Mouse (Mus musculus) heart, adult 9 months (tissue): Measurements from ENCODE around the gene Bcan.

Experiments used
- DNase-seq, 2 experiments: peaks; one replicate each; pipeline ENCODE4 v3.0.0; 2022; ENCODE audit warnings: low spot score in 2 of 2

Bcan gene

DNA sequence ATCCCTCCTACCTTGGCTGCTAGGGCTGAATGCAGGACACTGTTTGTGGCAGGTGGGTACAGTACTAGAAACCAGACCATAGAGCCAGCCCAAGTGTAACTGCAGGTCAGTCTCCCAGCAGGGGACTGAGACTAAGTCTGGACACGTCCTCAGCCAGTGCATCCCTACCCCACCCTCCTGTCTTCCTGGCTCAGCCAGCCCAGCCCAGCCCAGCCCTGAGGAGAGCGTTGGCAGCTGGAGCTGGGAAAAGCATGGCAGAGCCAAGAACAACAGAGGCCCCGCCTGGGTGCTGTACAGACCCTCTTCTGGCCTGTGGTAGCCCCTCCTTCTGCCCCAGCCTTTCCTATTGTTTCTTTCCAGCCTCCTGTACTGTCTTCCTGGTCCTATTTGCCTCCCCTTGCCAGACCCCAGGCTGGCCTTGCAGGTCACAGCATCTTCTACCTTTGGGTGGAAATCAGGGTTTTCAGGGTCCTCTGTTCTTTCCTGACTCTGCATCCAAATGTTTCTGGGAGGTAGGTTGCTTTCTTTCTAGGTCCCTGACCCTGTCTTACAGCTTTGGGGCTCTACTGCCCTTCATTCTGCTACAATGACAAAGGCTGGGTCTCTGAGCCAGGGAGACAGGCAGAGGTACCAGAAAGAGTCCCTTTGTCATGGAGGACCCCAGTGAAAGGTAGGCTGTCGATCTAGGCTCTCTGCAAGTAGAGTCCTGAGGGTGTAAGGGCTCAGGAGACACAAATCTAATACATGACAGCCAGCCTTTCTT is 55.0 kb downstream of the Bcan start:
- DNase-seq, result peak in 1 of 2 experiments; percentile 21

DNA sequence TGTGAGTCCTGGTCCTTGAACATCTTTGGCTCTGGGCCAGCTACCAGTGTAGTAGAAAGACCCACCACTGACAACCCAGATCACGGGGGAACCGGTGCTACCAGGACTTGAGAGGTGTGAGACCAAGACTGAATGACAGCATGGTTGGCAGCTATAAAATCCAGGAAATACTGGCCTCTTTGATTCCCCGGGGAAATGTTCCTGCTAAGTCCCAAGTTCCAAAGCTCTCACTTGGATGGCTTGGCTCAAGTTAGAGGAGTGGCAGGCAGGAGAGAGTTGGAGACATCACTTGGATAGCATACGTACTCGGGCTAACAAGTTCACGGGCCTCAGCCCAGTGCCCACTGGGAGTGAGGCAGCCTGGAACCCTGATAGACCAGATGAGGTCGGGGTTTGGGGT is 56.4 kb downstream of the Bcan start:
- DNase-seq, result no peak

DNA sequence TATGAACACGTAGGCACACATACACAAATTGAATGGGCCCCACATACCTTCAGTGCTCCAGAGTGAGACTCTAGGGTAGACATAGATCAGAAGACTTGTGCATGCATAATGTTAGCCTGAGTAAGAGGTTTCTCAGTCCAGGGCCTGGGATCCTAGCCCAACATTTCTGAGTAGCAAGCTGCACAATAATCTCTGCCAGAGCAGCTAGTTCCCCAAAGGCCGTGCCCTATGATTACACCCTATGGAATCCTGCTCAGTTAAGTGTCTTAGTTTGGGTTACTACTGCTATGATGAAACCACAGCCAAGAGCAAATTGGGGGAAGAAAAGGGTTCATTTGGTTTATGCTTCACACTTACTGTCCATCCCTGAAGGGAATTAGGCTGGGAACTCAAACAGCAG is 57.6 kb downstream of the Bcan start:
- DNase-seq, result no peak

DNA sequence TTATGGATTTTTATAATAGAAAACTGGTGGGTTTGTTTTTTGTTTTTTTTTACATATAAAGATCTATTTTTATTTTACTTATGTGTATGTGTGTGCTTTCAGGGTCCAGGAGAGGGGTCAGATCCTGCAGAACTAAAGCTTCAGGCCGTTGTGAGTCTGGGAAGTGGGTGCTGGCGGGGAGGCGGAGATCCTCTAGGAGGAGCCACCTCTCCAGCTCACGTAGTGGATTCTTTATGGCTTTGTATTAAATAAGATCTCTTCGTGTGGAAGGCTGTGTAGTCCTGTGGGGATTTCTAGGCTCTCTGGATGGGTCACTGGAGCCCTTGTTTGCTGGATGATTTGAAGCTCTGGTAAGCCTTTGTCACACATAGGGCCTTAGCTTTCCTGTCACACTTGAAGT is 59.4 kb downstream of the Bcan start:
- no peak for DNase-seq
